Mouse (Mus musculus): Measurements from ENCODE around the gene Ppp2r3c. TPM values are rescaled to one million over a fixed set of nuclear protein-coding genes. Genes with fewer than 3 reads are reported as not detected.

Ppp2r3c gene
- total and polyA plus RNA-seq, 2 experiments from 2014 or later, result 4.0 to 10.1 TPM

DNA sequence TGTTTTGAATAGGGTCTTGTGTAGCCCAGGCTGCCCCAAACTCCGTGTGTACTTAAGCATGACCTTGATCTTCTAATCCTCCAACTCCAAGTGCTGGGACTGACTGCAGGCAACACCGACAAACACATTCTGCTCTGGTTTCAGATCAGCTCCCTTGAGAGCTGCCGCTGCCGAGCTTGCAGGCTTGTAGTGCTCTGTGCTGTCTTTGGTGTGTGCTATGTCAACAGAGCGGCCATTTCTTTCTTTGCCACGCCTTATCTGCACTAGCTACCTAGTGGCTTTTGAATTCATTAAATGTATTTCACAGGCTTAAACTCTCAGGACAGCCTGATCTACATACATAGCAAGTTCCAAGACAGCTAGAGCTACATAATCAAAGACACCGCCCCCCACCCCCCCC lies 30.9 kb upstream of the Ppp2r3c start:
- H3K27ac ChIP-seq (ENCODE audit: low read depth), result no peak overlapping the region
- H3K36me3 ChIP-seq (replicated peaks; ENCODE audit: control insufficient read depth, insufficient read depth, low read length), result no peaks in the 10 kb centered on the region
- TF ChIP-seq EP300 (IDR thresholded peaks at IDR 0.05; ENCODE audit: low read depth), result no peak
- TF ChIP-seq CTCF (IDR thresholded peaks at IDR 0.05; ENCODE audit: low read depth), result no peak
- H3K4me2 ChIP-seq (ENCODE audit: low read depth, low read length), result no peak overlapping the region
- H3K4me1 ChIP-seq (ENCODE audit: control insufficient read depth, insufficient read depth), result no peaks in the 10 kb centered on the region
- no peaks in the 10 kb centered on the region for H3K27me3 ChIP-seq (ENCODE audit: control insufficient read depth, insufficient read depth, low read length)
- no peak overlapping the region for H3K4me3 ChIP-seq (ENCODE audit: low read depth, low read length)
- no peak overlapping the region for H3K9ac ChIP-seq (replicated peaks; ENCODE audit: low read depth, low read length)
- 95% methylated on average over 7 of the region's 7 CpGs for WGBS
- ATAC-seq (ENCODE audit: insufficient read depth, low read depth) (no peak), DNase-seq (ENCODE audit: low spot score) (no peak)
- no peaks in the 10 kb centered on the region for H3K9me3 ChIP-seq (replicated peaks; ENCODE audit: control insufficient read depth, low read length)

- WGBS, result 80% methylated on average over 7 of the region's 7 CpGs
- no peak overlapping the region for H3K27ac ChIP-seq (ENCODE audit: low read depth)
- H3K4me2 ChIP-seq (ENCODE audit: low read depth, low read length), result no peak overlapping the region
- no peak overlapping the region for H3K4me3 ChIP-seq (ENCODE audit: low read depth, low read length)
- no peaks in the 10 kb centered on the region for H3K4me1 ChIP-seq (ENCODE audit: control insufficient read depth, insufficient read depth)
- H3K36me3 ChIP-seq (replicated peaks; ENCODE audit: control insufficient read depth, insufficient read depth, low read length), result no peaks in the 10 kb centered on the region
- H3K9me3 ChIP-seq (replicated peaks; ENCODE audit: control insufficient read depth, low read length), result no peaks in the 10 kb centered on the region
- ATAC-seq (ENCODE audit: insufficient read depth, low read depth), result no peak
- DNase-seq (ENCODE audit: low spot score), result no peak
- H3K9ac ChIP-seq (replicated peaks; ENCODE audit: low read depth, low read length), result no peak overlapping the region
- H3K27me3 ChIP-seq (ENCODE audit: control insufficient read depth, insufficient read depth, low read length), result no peaks in the 10 kb centered on the region
- TF ChIP-seq CTCF (IDR thresholded peaks at IDR 0.05; ENCODE audit: low read depth), result no peak
Measured at GRCm38 (mm10) chr12:55329351-55329750, 26.6 kb upstream of the Ppp2r3c start.

DNA sequence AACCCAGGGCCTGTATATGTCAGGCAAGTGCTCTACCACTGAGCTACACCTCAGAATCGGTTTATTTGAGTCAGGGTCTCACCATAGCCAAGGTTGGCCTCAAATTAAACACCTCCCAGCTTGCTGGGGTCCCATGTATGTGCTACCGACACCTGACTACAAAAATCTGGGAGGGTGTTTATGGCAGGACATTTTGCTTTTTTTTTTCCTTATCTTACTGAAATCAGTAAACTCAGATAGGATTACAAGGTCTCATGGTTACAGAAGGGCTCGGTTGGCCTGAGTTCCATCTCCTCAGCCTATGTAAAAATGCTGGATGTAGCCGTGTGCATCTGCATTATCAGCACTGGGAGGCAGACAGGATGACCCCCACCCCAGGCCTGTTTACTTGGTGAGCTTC lies 26.0 kb upstream of the Ppp2r3c start:
- H3K36me3 ChIP-seq (replicated peaks; ENCODE audit: control insufficient read depth, insufficient read depth, low read length), result no peaks in the 10 kb centered on the region
- no peak overlapping the region for H3K4me2 ChIP-seq (ENCODE audit: low read depth, low read length)
- H3K9me3 ChIP-seq (replicated peaks; ENCODE audit: control insufficient read depth, low read length), result no peaks in the 10 kb centered on the region
- ATAC-seq (ENCODE audit: insufficient read depth, low read depth) (no peak), DNase-seq (ENCODE audit: low spot score) (no peak)
- H3K4me1 ChIP-seq (ENCODE audit: control insufficient read depth, insufficient read depth), result no peaks in the 10 kb centered on the region
- no peak overlapping the region for H3K27ac ChIP-seq (ENCODE audit: low read depth)
- WGBS, result 73% methylated on average over 4 of the region's 4 CpGs
- TF ChIP-seq CTCF (IDR thresholded peaks at IDR 0.05; ENCODE audit: low read depth) (no peak), EP300 (IDR thresholded peaks at IDR 0.05; ENCODE audit: low read depth) (no peak)
- H3K9ac ChIP-seq (replicated peaks; ENCODE audit: low read depth, low read length), result no peak overlapping the region
- H3K27me3 ChIP-seq (ENCODE audit: control insufficient read depth, insufficient read depth, low read length), result no peaks in the 10 kb centered on the region
- no peak overlapping the region for H3K4me3 ChIP-seq (ENCODE audit: low read depth, low read length)

DNA sequence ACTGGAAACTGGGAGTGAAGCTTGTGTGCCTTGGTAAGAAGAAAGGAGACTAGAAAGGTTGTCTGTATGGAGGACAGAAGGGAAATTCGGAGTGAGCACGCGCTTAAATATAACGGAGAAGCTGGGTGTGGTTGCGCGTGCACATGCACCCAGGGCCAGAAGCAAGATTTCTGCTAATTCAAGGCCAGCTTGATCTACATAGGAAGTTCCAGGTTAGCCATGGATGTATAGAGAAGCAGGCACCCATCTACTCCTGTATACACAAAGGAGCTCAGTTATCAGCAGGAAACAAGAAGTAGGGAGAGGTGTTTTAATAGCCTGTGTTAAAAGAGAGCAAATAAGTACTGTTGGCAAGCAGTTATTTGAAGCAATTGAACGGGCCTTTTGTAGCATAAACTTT lies 22.9 kb upstream of the Ppp2r3c start:
- no peak for DNase-seq (ENCODE audit: low spot score)
- H3K27me3 ChIP-seq (ENCODE audit: control insufficient read depth, insufficient read depth, low read length), result no peaks in the 10 kb centered on the region
- no peaks in the 10 kb centered on the region for H3K4me1 ChIP-seq (ENCODE audit: control insufficient read depth, insufficient read depth)
- H3K4me2 ChIP-seq (ENCODE audit: low read depth, low read length), result no peak overlapping the region
- no peak overlapping the region for H3K4me3 ChIP-seq (ENCODE audit: low read depth, low read length)
- no peak for ATAC-seq (ENCODE audit: insufficient read depth, low read depth)
- H3K9me3 ChIP-seq (replicated peaks; ENCODE audit: control insufficient read depth, low read length), result no peaks in the 10 kb centered on the region
- H3K27ac ChIP-seq (ENCODE audit: low read depth), result no peak overlapping the region
- TF ChIP-seq EP300 (IDR thresholded peaks at IDR 0.05; ENCODE audit: low read depth), result 0 out of 2 replicates have a peak, but pooled peaks have one; percentile 37
- no peak for TF ChIP-seq CTCF (IDR thresholded peaks at IDR 0.05; ENCODE audit: low read depth)
- WGBS, result 71% methylated on average over 7 of the region's 7 CpGs
- H3K9ac ChIP-seq (replicated peaks; ENCODE audit: low read depth, low read length), result no peak overlapping the region
- H3K36me3 ChIP-seq (replicated peaks; ENCODE audit: control insufficient read depth, insufficient read depth, low read length), result no peaks in the 10 kb centered on the region

- TF ChIP-seq EP300 (IDR thresholded peaks at IDR 0.05; ENCODE audit: low read depth) (peak; percentile 83), CTCF (IDR thresholded peaks at IDR 0.05; ENCODE audit: low read depth) (no peak)
- Histone ChIP-seq H3K4me1 (ENCODE audit: control insufficient read depth, insufficient read depth) (no peaks in the 10 kb centered on the region), H3K27ac (ENCODE audit: low read depth) (peak overlapping the region; percentile 77), H3K36me3 (replicated peaks; ENCODE audit: control insufficient read depth, insufficient read depth, low read length) (no peaks in the 10 kb centered on the region), H3K4me2 (ENCODE audit: low read depth, low read length) (no peak overlapping the region), H3K27me3 (ENCODE audit: control insufficient read depth, insufficient read depth, low read length) (no peaks in the 10 kb centered on the region), H3K9me3 (replicated peaks; ENCODE audit: control insufficient read depth, low read length) (no peaks in the 10 kb centered on the region), H3K4me3 (ENCODE audit: low read depth, low read length) (no peak overlapping the region), H3K9ac (replicated peaks; ENCODE audit: low read depth, low read length) (no peak overlapping the region)
- peak; percentile 27 for DNase-seq (ENCODE audit: low spot score)
- ATAC-seq (ENCODE audit: insufficient read depth, low read depth), result peak; percentile 70
- WGBS, result 64% methylated on average over 18 of the region's 18 CpGs
Measured at GRCm38 (mm10) chr12:55321642-55322291, 19.0 kb upstream of the Ppp2r3c start.

DNA sequence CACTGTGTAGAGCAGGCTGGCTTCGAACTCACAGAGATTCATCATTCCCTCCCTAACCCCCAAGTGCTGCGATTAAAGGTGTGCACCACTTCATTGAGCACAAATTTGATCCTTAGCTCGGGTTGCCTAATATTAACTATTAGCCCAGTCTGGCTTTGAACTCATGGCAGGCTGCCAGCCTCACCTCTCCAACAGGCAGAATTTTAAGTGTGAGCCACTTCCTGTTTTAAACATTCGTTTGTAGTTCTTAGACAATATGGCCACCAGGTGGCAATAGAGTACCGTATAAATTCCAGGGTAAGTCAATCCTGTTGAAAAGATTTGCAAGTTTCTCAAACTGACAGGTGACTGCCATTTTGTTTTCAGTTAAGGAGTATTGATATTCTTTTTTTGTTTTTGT lies 12.4 kb upstream of the Ppp2r3c start:
- Histone ChIP-seq H3K27me3 (ENCODE audit: control insufficient read depth, insufficient read depth, low read length) (no peaks in the 10 kb centered on the region), H3K9ac (replicated peaks; ENCODE audit: low read depth, low read length) (no peak overlapping the region), H3K4me3 (ENCODE audit: low read depth, low read length) (no peak overlapping the region), H3K4me1 (ENCODE audit: control insufficient read depth, insufficient read depth) (no peaks in the 10 kb centered on the region), H3K9me3 (replicated peaks; ENCODE audit: control insufficient read depth, low read length) (no peaks in the 10 kb centered on the region), H3K4me2 (ENCODE audit: low read depth, low read length) (no peak overlapping the region), H3K27ac (ENCODE audit: low read depth) (no peak overlapping the region), H3K36me3 (replicated peaks; ENCODE audit: control insufficient read depth, insufficient read depth, low read length) (no peaks in the 10 kb centered on the region)
- ATAC-seq (ENCODE audit: insufficient read depth, low read depth), result peak; percentile 39; the same call in 1 of the 2 replicates
- no peak for TF ChIP-seq EP300 (IDR thresholded peaks at IDR 0.05; ENCODE audit: low read depth)
- TF ChIP-seq CTCF (IDR thresholded peaks at IDR 0.05; ENCODE audit: low read depth), result peak; percentile 74
- peak; percentile 88 for DNase-seq (ENCODE audit: low spot score)
- WGBS, result 34% methylated on average over 5 of the region's 5 CpGs
